Mouse (Mus musculus) liver, embryonic 14.5 days (tissue): ENCODE results near the gene Psapl1. TPM values are rescaled to one million over a fixed set of nuclear protein-coding genes. Genes with fewer than 3 reads are reported as not detected.

Experiments used
- ATAC-seq: fragments of 200-750 bp; cut with Nextera tagmentation; 2 replicates; pipeline ENCODE4 v1.8.0; 2017; ENCODE audit warnings: moderate number of reproducible peaks, mild to moderate bottlenecking, moderate library complexity; ENCODE audit not compliant: insufficient read depth
- DNase-seq, 3 experiments: peaks; one replicate each; pipeline ENCODE4 v3.0.0-alpha.2; 2012 to 2013; ENCODE audit warnings: low read depth in 3 of 3, low spot score in 3 of 3
- H3K27ac ChIP-seq: fragments of 300-500 bp; sonication (generic); 2 replicates; pipeline ENCODE4 v1.5.1; 2014; ENCODE audit warnings: moderate library complexity, mild to moderate bottlenecking, control low read depth, inconsistent platforms
- H3K27me3 ChIP-seq: fragments of 300-500 bp; sonication (generic); 2 replicates; pipeline ENCODE4 v1.6.1; 2014; ENCODE audit warnings: mild to moderate bottlenecking, low read length, moderate library complexity; ENCODE audit not compliant: control insufficient read depth, insufficient read depth
- H3K36me3 ChIP-seq: fragments of 300-500 bp; sonication (generic); replicated peaks from 2 replicates; pipeline ENCODE4 v1.6.1; 2014; ENCODE audit warnings: low read depth; ENCODE audit not compliant: control insufficient read depth, insufficient read depth
- H3K4me1 ChIP-seq, 2 experiments: fragments of 200-500 bp in 1 of 2; fragments of 300-500 bp in 1 of 2; sonication (generic) in 1 of 2; replicated peaks; 2 replicates each; pipeline ENCODE4 v1.6.1; 2012 to 2014; ENCODE audit warnings: antibody characterized with exemption in 1 of 2, inconsistent platforms in 1 of 2, low read length in 1 of 2; ENCODE audit not compliant: control insufficient read depth in 2 of 2, insufficient read depth in 2 of 2
- H3K4me2 ChIP-seq: fragments of 300-500 bp; sonication (generic); 2 replicates; pipeline ENCODE4 v1.6.1; 2014; ENCODE audit warnings: low read depth, mild to moderate bottlenecking, control low read depth, moderate library complexity
- H3K4me3 ChIP-seq, 2 experiments: fragments of 200-500 bp in 1 of 2; fragments of 300-500 bp in 1 of 2; sonication (generic) in 1 of 2; 2 replicates each; pipeline ENCODE4 v1.5.1; 2012 to 2014; ENCODE audit warnings: low read depth in 2 of 2, low read length in 2 of 2, mild to moderate bottlenecking in 2 of 2, control low read depth in 1 of 2, inconsistent platforms in 1 of 2, moderate library complexity in 1 of 2; ENCODE audit not compliant: insufficient read depth in 1 of 2
- H3K9ac ChIP-seq: fragments of 300-500 bp; sonication (generic); replicated peaks from 2 replicates; pipeline ENCODE4 v1.6.1; 2014; ENCODE audit warnings: mild to moderate bottlenecking, control low read depth, moderate library complexity
- H3K9me3 ChIP-seq: fragments of 300-500 bp; sonication (generic); 2 replicates; pipeline ENCODE4 v1.6.1; 2016; ENCODE audit warnings: low read length, mixed read lengths; ENCODE audit not compliant: control insufficient read depth
- CTCF ChIP-seq: IDR thresholded peaks from 2 replicates; pipeline ENCODE4 v1.5.1; 2016; ENCODE audit warnings: antibody characterized with exemption, low read depth, control low read depth
- EP300 ChIP-seq: IDR thresholded peaks from 2 replicates; pipeline ENCODE4 v1.6.1; 2016; ENCODE audit warnings: antibody characterized with exemption, low read depth
- WGBS: fragments of 180-500 bp; shearing (Covaris S2); extraction: QIAGEN DNeasy Blood & Tissue Kit; methylation state at CpG from one replicate; pipeline ENCODE4 v1.1.7; 2014; ENCODE audit not compliant: insufficient replicate concordance; 5-methylcytosine and 5-hydroxymethylcytosine counted together
- polyA plus RNA-seq, 2 experiments: library from polyadenylated mRNA; depleted of rRNA in 1 of 2; stranded (reverse) in 1 of 2; unstranded in 1 of 2; fragments of >200 nt; fragmentation: Nextera tagmentation in 1 of 2; extraction: Ambion mirVana in 1 of 2; gene quantifications; 2 replicates each; pipeline versions ENCODE4 v1.2.1 to v1.2.3; 2012 to 2014

Gene Psapl1
- polyA plus RNA-seq, 2 experiments, result not detected

- Histone ChIP-seq H3K36me3 (no peaks in the 10 kb centered on the region), H3K27me3 (no peaks in the 10 kb centered on the region), H3K9ac (no peak overlapping the region), H3K4me2 (no peak overlapping the region), H3K4me1 (no peaks in the 10 kb centered on the region), H3K4me3 (no peak overlapping the region), H3K9me3 (no peaks in the 10 kb centered on the region), H3K27ac (no peak overlapping the region)
- ATAC-seq (no peak), DNase-seq (no peak)
- 62% methylated on average over 14 of the region's 14 CpGs for WGBS
- TF ChIP-seq CTCF (no peak), EP300 (no peak)
Observed at GRCm38 (mm10) chr5:36168963-36169650, 34.7 kb upstream of the Psapl1 start.

DNA sequence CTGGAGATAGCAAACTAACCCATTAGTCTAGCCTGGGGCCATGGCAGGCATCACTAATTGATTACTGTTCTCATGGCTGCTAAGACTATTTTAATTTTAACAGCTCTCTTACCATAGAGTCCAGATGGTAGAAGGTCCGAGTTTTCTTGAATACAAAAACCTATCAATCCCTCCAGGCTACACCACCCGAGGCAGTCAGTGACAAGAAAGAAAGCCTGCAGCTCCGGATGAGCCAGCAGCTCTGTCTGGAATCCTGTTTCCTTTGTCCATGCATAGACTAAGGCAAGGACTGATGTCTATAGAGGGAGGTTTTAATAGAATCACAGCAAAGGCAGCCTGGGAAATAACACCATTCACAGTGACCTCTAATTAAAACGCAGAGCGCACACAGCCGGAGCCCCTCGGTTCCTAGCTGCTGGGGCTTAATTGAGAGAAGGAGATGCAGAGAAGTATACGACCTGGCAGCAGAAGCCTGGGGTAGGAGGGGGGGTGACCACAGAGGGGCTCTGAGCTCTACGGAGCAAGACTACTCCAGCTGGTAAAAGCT is 29.2 kb upstream of the Psapl1 start:
- Histone ChIP-seq H3K9me3 (no peaks in the 10 kb centered on the region), H3K4me3 (no peak overlapping the region), H3K9ac (no peak overlapping the region), H3K27me3 (no peaks in the 10 kb centered on the region), H3K4me1 (no peaks in the 10 kb centered on the region), H3K36me3 (no peaks in the 10 kb centered on the region), H3K4me2 (no peak overlapping the region), H3K27ac (no peak overlapping the region)
- TF ChIP-seq CTCF, result no peak
- TF ChIP-seq EP300, result no peak
- ATAC-seq (no peak), DNase-seq (no peak)
- 54% methylated on average over 9 of the region's 9 CpGs for WGBS

DNA sequence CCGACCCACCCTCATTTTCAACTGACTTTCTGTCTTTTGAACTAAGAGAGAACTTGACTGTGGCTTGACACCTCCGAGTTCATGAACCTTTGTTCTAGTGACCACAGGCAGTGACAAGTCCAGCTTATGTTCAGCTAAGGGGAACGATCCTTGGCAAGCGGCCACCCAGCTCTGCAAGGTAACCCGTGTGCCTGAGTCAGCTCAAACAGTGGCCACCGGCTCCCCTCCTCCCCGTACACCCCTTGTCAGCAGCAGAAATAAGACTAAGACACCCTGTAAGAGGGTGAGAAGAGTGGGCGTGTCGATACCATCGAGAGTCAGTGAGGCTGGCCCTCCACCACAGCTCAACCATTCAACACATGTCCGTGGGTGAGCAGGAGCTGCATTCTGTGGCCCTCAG is 27.4 kb upstream of the Psapl1 start:
- ATAC-seq (no peak), DNase-seq (no peak)
- Histone ChIP-seq H3K27me3 (no peaks in the 10 kb centered on the region), H3K4me1 (no peaks in the 10 kb centered on the region), H3K4me2 (no peak overlapping the region), H3K27ac (no peak overlapping the region), H3K9ac (no peak overlapping the region), H3K36me3 (no peaks in the 10 kb centered on the region), H3K4me3 (no peak overlapping the region), H3K9me3 (no peaks in the 10 kb centered on the region)
- 60% methylated on average over 11 of the region's 11 CpGs for WGBS
- TF ChIP-seq CTCF, result no peak
- TF ChIP-seq EP300, result no peak

GRCm38 (mm10) chr5:36176873-36177272 is 26.9 kb upstream of the Psapl1 start:
- Histone ChIP-seq H3K36me3 (no peaks in the 10 kb centered on the region), H3K9me3 (no peaks in the 10 kb centered on the region), H3K9ac (no peak overlapping the region), H3K4me2 (no peak overlapping the region), H3K4me3 (no peak overlapping the region), H3K27ac (no peak overlapping the region), H3K4me1 (no peaks in the 10 kb centered on the region), H3K27me3 (no peaks in the 10 kb centered on the region)
- 55% methylated on average over 4 of the region's 4 CpGs for WGBS
- ATAC-seq, result no peak
- TF ChIP-seq CTCF (no peak), EP300 (no peak)
- no peak for DNase-seq

DNA sequence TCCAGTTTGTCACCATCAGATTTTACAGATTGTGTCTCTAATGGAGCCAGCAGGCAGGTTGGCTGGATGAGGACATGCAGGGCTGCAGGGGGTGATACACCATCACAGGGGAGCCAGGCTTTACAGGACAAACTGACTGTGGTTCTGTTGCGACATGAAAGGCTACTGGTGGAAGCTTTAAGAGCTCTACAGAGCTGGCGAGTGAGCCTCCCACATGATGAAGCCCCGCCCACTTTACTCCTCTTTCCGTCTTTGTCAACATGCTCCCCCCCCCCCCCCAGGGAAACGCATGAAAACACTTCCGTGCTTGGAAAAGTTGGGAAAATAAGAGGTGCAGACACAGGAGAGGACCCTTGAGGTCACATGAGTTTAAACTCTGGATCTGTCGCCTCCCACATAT is 25.6 kb upstream of the Psapl1 start:
- Histone ChIP-seq H3K4me1 (no peaks in the 10 kb centered on the region), H3K4me2 (no peak overlapping the region), H3K36me3 (no peaks in the 10 kb centered on the region), H3K27me3 (no peaks in the 10 kb centered on the region), H3K9ac (no peak overlapping the region), H3K27ac (no peak overlapping the region), H3K9me3 (no peaks in the 10 kb centered on the region), H3K4me3 (no peak overlapping the region)
- WGBS, result 36% methylated on average over 7 of the region's 7 CpGs
- TF ChIP-seq CTCF (no peak), EP300 (no peak)
- DNase-seq (no peak), ATAC-seq (no peak)
